Mouse (Mus musculus) thymus, adult 18-20 months (tissue): ENCODE results near the gene Fkbp15.

ENCODE experiments used
- DNase-seq, 2 experiments: peaks; one replicate each; pipeline ENCODE4 v3.0.0; 2022; ENCODE audit warnings: mixed read lengths in 2 of 2

The Fkbp15 gene

GRCm38 (mm10) chr4:62372410-62372809 lies 12.1 kb upstream of the Fkbp15 start:
- DNase-seq = no peak

GRCm38 (mm10) chr4:62369091-62369490 lies 8.7 kb upstream of the Fkbp15 start:
- DNase-seq = no peak

GRCm38 (mm10) chr4:62367586-62367985 lies 7.2 kb upstream of the Fkbp15 start:
- no peak for DNase-seq

GRCm38 (mm10) chr4:62366291-62366690 lies 5.9 kb upstream of the Fkbp15 start:
- DNase-seq = no peak

GRCm38 (mm10) chr4:62364299-62364698 lies 4.0 kb upstream of the Fkbp15 start:
- no peak for DNase-seq

GRCm38 (mm10) chr4:62362437-62362836 lies 2.1 kb upstream of the Fkbp15 start:
- no peak for DNase-seq

GRCm38 (mm10) chr4:62361997-62362396 lies 1.6 kb upstream of the Fkbp15 start:
- DNase-seq = no peak

- DNase-seq = no peak
Observed at GRCm38 (mm10) chr4:62361571-62361970, 1.2 kb upstream of the Fkbp15 start.

- no peak for DNase-seq
Observed at GRCm38 (mm10) chr4:62360805-62361455, 582 bp upstream of the Fkbp15 start.

GRCm38 (mm10) chr4:62359256-62359775 lies 1.0 kb downstream of the Fkbp15 start:
- no peak for DNase-seq

GRCm38 (mm10) chr4:62357631-62358148 lies 2.7 kb downstream of the Fkbp15 start:
- DNase-seq = no peak

- no peak for DNase-seq
Observed at GRCm38 (mm10) chr4:62349371-62349770, 11.0 kb downstream of the Fkbp15 start.

GRCm38 (mm10) chr4:62348329-62348705 lies 12.0 kb downstream of the Fkbp15 start:
- no peak for DNase-seq

GRCm38 (mm10) chr4:62347605-62348328 lies 12.6 kb downstream of the Fkbp15 start:
- no peak for DNase-seq

GRCm38 (mm10) chr4:62345827-62346226 lies 14.5 kb downstream of the Fkbp15 start:
- no peak for DNase-seq

GRCm38 (mm10) chr4:62344000-62344399 lies 16.3 kb downstream of the Fkbp15 start:
- no peak for DNase-seq

GRCm38 (mm10) chr4:62338536-62338935 lies 21.8 kb downstream of the Fkbp15 start:
- DNase-seq = no peak

- DNase-seq = no peak
Observed at GRCm38 (mm10) chr4:62331977-62332376, 28.4 kb downstream of the Fkbp15 start.

- no peak for DNase-seq
Observed at GRCm38 (mm10) chr4:62328941-62329660, 31.2 kb downstream of the Fkbp15 start.

- no peak for DNase-seq
Observed at GRCm38 (mm10) chr4:62326111-62326510, 34.2 kb downstream of the Fkbp15 start.

- no peak for DNase-seq
Observed at GRCm38 (mm10) chr4:62322684-62323083, 37.7 kb downstream of the Fkbp15 start.

- no peak for DNase-seq
Observed at GRCm38 (mm10) chr4:62318294-62318693, 42.1 kb downstream of the Fkbp15 start.

GRCm38 (mm10) chr4:62316456-62316855 lies 43.9 kb downstream of the Fkbp15 start:
- no peak for DNase-seq
